In genomic region chr2:30392577-30393369, GRCm38 (mm10) we compare ENCODE assay signal across 8 mouse cellular contexts. TPM values are rescaled to one million over a fixed set of nuclear protein-coding genes. Genes with fewer than 3 reads are reported as not detected.
A peak's percentile ranks its signal among the peaks of the same experiment; 100 is the strongest.
DNase-seq lines count a peak whose midpoint lies in the region; ATAC-seq and TF ChIP-seq lines count a peak whose summit lies in the region.

No protein-coding gene starts in this region.

- no peak for TF ChIP-seq CTCF in kidney, adult 2 months (conservative IDR thresholded peaks at IDR 0.05; ENCODE audit: insufficient read depth, insufficient read length, low read depth, low read length)

- peak overlapping the region; percentile 83 for H3K9ac ChIP-seq in embryonic facial prominence, embryonic 12.5 days
- H3K9ac ChIP-seq in liver, embryonic 13.5 days, result peak overlapping the region; percentile 78
- H3K9ac ChIP-seq in neural tube, embryonic 14.5 days (replicated peaks; ENCODE audit: low read depth, low read length), result peak overlapping the region; percentile 72

- peak; percentile 65 for ATAC-seq in embryonic facial prominence, embryonic 12.5 days (ENCODE audit: insufficient number of reproducible peaks, insufficient read depth, low FRiP score, low TSS enrichment)
- ATAC-seq in liver, embryonic 13.5 days (ENCODE audit: low read depth), result peak; percentile 61
- peak; percentile 80 for ATAC-seq in neural tube, embryonic 14.5 days (ENCODE audit: low read depth)

- peak overlapping the region; percentile 85 for H3K27ac ChIP-seq in embryonic facial prominence, embryonic 12.5 days
- peak overlapping the region; percentile 41 for H3K27ac ChIP-seq in kidney, adult 2 months (ENCODE audit: insufficient read depth, low read depth, low read length)
- peak overlapping the region; percentile 83 for H3K27ac ChIP-seq in liver, embryonic 13.5 days
- peak overlapping the region; percentile 89 for H3K27ac ChIP-seq in neural tube, embryonic 14.5 days (ENCODE audit: low read depth, low read length)

- TF ChIP-seq POLR2A in kidney, adult 2 months (IDR thresholded peaks at IDR 0.05; ENCODE audit: low read depth, low read length), result no peak

- WGBS in embryonic facial prominence, embryonic 12.5 days, result 2% methylated on average over 48 of the region's 54 CpGs
- WGBS in kidney, adult 2 months, result under 1% methylated on average over 54 of the region's 54 CpGs
- under 1% methylated on average over 54 of the region's 54 CpGs for WGBS in liver, embryonic 13.5 days (ENCODE audit: insufficient replicate concordance)
- whole genome bisulfite sequencing in neural tube, embryonic 14.5 days, result under 1% methylated on average over 54 of the region's 54 CpGs

- DNase-seq in CD8-positive naive resting alpha-beta T cell, adult 2 months (ENCODE audit: low read depth in 2 of 2, low spot score in 2 of 2), result peak; percentile 19 to 25
- DNase-seq in adrenal gland, postnatal 36 days, result peak; percentile 85
- peak; percentile 80 for DNase-seq in heart, adult 8-10 months (ENCODE audit: low spot score)
- peak; percentile 90 for DNase-seq in kidney, adult 2 months
- peak; percentile 53 for DNase-seq in liver, embryonic 13.5 days
- DNase-seq in thymus, postnatal 14 days, result peak; percentile 87

- no peaks in the 10 kb centered on the region for H3K9me3 ChIP-seq in embryonic facial prominence, embryonic 12.5 days
- H3K9me3 ChIP-seq in liver, embryonic 13.5 days (replicated peaks), result no peaks in the 10 kb centered on the region
- no peaks in the 10 kb centered on the region for H3K9me3 ChIP-seq in neural tube, embryonic 14.5 days (ENCODE audit: control insufficient read depth, low read length)

- no peaks in the 10 kb centered on the region for H3K27me3 ChIP-seq in embryonic facial prominence, embryonic 12.5 days
- no peaks in the 10 kb centered on the region for H3K27me3 ChIP-seq in kidney, adult 2 months (replicated peaks; ENCODE audit: control insufficient read depth, insufficient read depth, low read length)
- H3K27me3 ChIP-seq in liver, embryonic 13.5 days, result no peaks in the 10 kb centered on the region
- no peaks in the 10 kb centered on the region for H3K27me3 ChIP-seq in neural tube, embryonic 14.5 days (ENCODE audit: control insufficient read depth, insufficient read depth, low read length)

- peaks cover 18% of the 10 kb centered on the region for H3K36me3 ChIP-seq in embryonic facial prominence, embryonic 12.5 days
- H3K36me3 ChIP-seq in kidney, adult 2 months (ENCODE audit: control insufficient read depth, insufficient read depth, low read length), result no peaks in the 10 kb centered on the region; the same call in none of the 2 replicates
- H3K36me3 ChIP-seq in liver, embryonic 13.5 days, result peaks cover 33% of the 10 kb centered on the region
- H3K36me3 ChIP-seq in neural tube, embryonic 14.5 days (ENCODE audit: control insufficient read depth, insufficient read depth, low read length), result peaks cover 8% of the 10 kb centered on the region; the same call in 1 of the 2 replicates

- peak overlapping the region; percentile 95 for H3K4me2 ChIP-seq in embryonic facial prominence, embryonic 12.5 days (replicated peaks)
- H3K4me2 ChIP-seq in liver, embryonic 13.5 days, result peak overlapping the region; percentile 79
- peak overlapping the region; percentile 87 for H3K4me2 ChIP-seq in neural tube, embryonic 14.5 days (ENCODE audit: low read depth, low read length)

- peak overlapping the region; percentile 81 for H3K4me3 ChIP-seq in embryonic facial prominence, embryonic 12.5 days
- peak overlapping the region; percentile 77 for H3K4me3 ChIP-seq in kidney, adult 2 months (ENCODE audit: insufficient read depth, low read depth, low read length)
- peak overlapping the region; percentile 69 for H3K4me3 ChIP-seq in liver, embryonic 13.5 days (replicated peaks)
- peak overlapping the region; percentile 65 for H3K4me3 ChIP-seq in neural tube, embryonic 14.5 days (ENCODE audit: low read depth, low read length)

- peaks cover 14% of the 10 kb centered on the region for H3K4me1 ChIP-seq in embryonic facial prominence, embryonic 12.5 days
- H3K4me1 ChIP-seq in kidney, adult 2 months (ENCODE audit: control insufficient read depth, insufficient read depth, low read length), result no peaks in the 10 kb centered on the region; the same call in 1 of the 2 replicates
- peaks cover 38% of the 10 kb centered on the region for H3K4me1 ChIP-seq in liver, embryonic 13.5 days (replicated peaks)
- H3K4me1 ChIP-seq in neural tube, embryonic 14.5 days (ENCODE audit: control insufficient read depth, insufficient read depth, low read length), result peaks cover 13% of the 10 kb centered on the region

RNA-seq across cellular contexts. Expression of gene Dolpp1, which starts 0.7 kb away (rescaled TPM):
- 10 to 100 TPM; 18.2 to 18.7 TPM for total RNA-seq in adrenal gland, postnatal 36 days (2021)
- polyA plus RNA-seq in embryonic facial prominence, embryonic 12.5 days (2016; fragmentation: Nextera tagmentation; extraction: Ambion mirVana), result 34.8 and 38.1 TPM in 2 replicates
- 1 to 10 TPM; 5.7 to 9.8 (median 7.9) TPM for total RNA-seq in heart, adult 8-10 months (2022)
- 30.6 and 36.4 TPM in 2 replicates for polyA plus RNA-seq in kidney, adult 2 months (2012; rRNA removed)
- polyA plus RNA-seq in liver, embryonic 13.5 days (2015; fragmentation: Nextera tagmentation; extraction: Ambion mirVana), result 20.3 and 21.3 TPM in 2 replicates
- 51.5 and 57.7 TPM in 2 replicates for polyA plus RNA-seq in neural tube, embryonic 14.5 days (2014; fragmentation: Nextera tagmentation; extraction: Ambion mirVana)

RNA-seq across cellular contexts. Expression of gene Crat, which starts 22.8 kb away (rescaled TPM):
- 100 to 1,000 TPM; 124 to 168 TPM for total RNA-seq in adrenal gland, postnatal 36 days (2021)
- 23.8 and 26.9 TPM in 2 replicates for polyA plus RNA-seq in embryonic facial prominence, embryonic 12.5 days (2016; fragmentation: Nextera tagmentation; extraction: Ambion mirVana)
- total RNA-seq in heart, adult 8-10 months (2022), result 100 to 1,000 TPM; 490 to 636 (median 559) TPM
- polyA plus RNA-seq in kidney, adult 2 months (2012; rRNA removed), result 214 and 254 TPM in 2 replicates
- 20.5 and 23.9 TPM in 2 replicates for polyA plus RNA-seq in liver, embryonic 13.5 days (2015; fragmentation: Nextera tagmentation; extraction: Ambion mirVana)
- polyA plus RNA-seq in neural tube, embryonic 14.5 days (2014; fragmentation: Nextera tagmentation; extraction: Ambion mirVana), result 27.7 and 32.4 TPM in 2 replicates

RNA-seq across cellular contexts. Expression of gene Ptpa, which starts 23.1 kb away (rescaled TPM):
- 100 to 1,000 TPM; 123 to 143 TPM for total RNA-seq in adrenal gland, postnatal 36 days (2021)
- polyA plus RNA-seq in embryonic facial prominence, embryonic 12.5 days (2016; fragmentation: Nextera tagmentation; extraction: Ambion mirVana), result 140 and 145 TPM in 2 replicates
- total RNA-seq in heart, adult 8-10 months (2022), result 100 to 1,000 TPM in 1 of 4 experiments, 10 to 100 TPM in 3; 74.6 to 100 (median 83.0) TPM
- 132 and 176 TPM in 2 replicates for polyA plus RNA-seq in kidney, adult 2 months (2012; rRNA removed)
- 142 and 147 TPM in 2 replicates for polyA plus RNA-seq in liver, embryonic 13.5 days (2015; fragmentation: Nextera tagmentation; extraction: Ambion mirVana)
- 65.8 and 70.7 TPM in 2 replicates for polyA plus RNA-seq in neural tube, embryonic 14.5 days (2014; fragmentation: Nextera tagmentation; extraction: Ambion mirVana)

RNA-seq across cellular contexts. Expression of gene Miga2, which starts 28.7 kb away (rescaled TPM):
- total RNA-seq in adrenal gland, postnatal 36 days (2021), result 10 to 100 TPM; 72.9 to 89.7 TPM
- polyA plus RNA-seq in embryonic facial prominence, embryonic 12.5 days (2016; fragmentation: Nextera tagmentation; extraction: Ambion mirVana), result 29.6 and 31.0 TPM in 2 replicates
- 10 to 100 TPM; 66.5 to 76.0 (median 71.4) TPM for total RNA-seq in heart, adult 8-10 months (2022)
- polyA plus RNA-seq in kidney, adult 2 months (2012; rRNA removed), result 46.8 and 53.3 TPM in 2 replicates
- polyA plus RNA-seq in liver, embryonic 13.5 days (2015; fragmentation: Nextera tagmentation; extraction: Ambion mirVana), result 8.5 and 10.0 TPM in 2 replicates
- polyA plus RNA-seq in neural tube, embryonic 14.5 days (2014; fragmentation: Nextera tagmentation; extraction: Ambion mirVana), result 28.9 and 30.9 TPM in 2 replicates

RNA-seq across cellular contexts. Expression of gene Sh3glb2, which starts 33.6 kb away (rescaled TPM):
- total RNA-seq in adrenal gland, postnatal 36 days (2021), result 10 to 100 TPM; 68.2 to 69.5 TPM
- 89.7 and 96.9 TPM in 2 replicates for polyA plus RNA-seq in embryonic facial prominence, embryonic 12.5 days (2016; fragmentation: Nextera tagmentation; extraction: Ambion mirVana)
- total RNA-seq in heart, adult 8-10 months (2022), result 10 to 100 TPM; 37.2 to 45.5 (median 41.6) TPM
- 84.6 and 132 TPM in 2 replicates for polyA plus RNA-seq in kidney, adult 2 months (2012; rRNA removed)
- 20.9 and 21.3 TPM in 2 replicates for polyA plus RNA-seq in liver, embryonic 13.5 days (2015; fragmentation: Nextera tagmentation; extraction: Ambion mirVana)
- 132 and 145 TPM in 2 replicates for polyA plus RNA-seq in neural tube, embryonic 14.5 days (2014; fragmentation: Nextera tagmentation; extraction: Ambion mirVana)

Comparison
In these comparisons a context has a peak if more than half of its experiments do, and no peak if none do; other contexts are left out.
1. Peak in every context shown above with its lines: DNase-seq, ATAC-seq, H3K4me3 ChIP-seq and H3K27ac ChIP-seq.
2. DNase-seq: peak in every context shown above with its lines; median percentile 90 in kidney, adult 2 months; 87 in thymus, postnatal 14 days; 85 in adrenal gland, postnatal 36 days; 80 in heart, adult 8-10 months; 53 in liver, embryonic 13.5 days; 22 in CD8-positive naive resting alpha-beta T cell, adult 2 months.